Mouse (Mus musculus) G1E (cell line): Measurements from ENCODE around the gene Atp5f1.

Experiments
- CTCF ChIP-seq: IDR thresholded peaks from 2 replicates; pipeline ENCODE4 v1.5.1; 2012; ENCODE audit warnings: low read depth, low read length, inconsistent platforms, mixed read lengths
- GATA1 ChIP-seq: IDR thresholded peaks from 2 replicates; pipeline ENCODE4 v1.6.1; 2012; ENCODE audit warnings: borderline replicate concordance, low read length, inconsistent platforms, mixed read lengths
- GATA2 ChIP-seq: IDR thresholded peaks from 2 replicates; pipeline ENCODE4 v1.6.1; 2012; ENCODE audit warnings: low read depth, low read length, inconsistent platforms, borderline replicate concordance
- POLR2AphosphoS5 ChIP-seq: IDR thresholded peaks from 2 replicates; pipeline ENCODE4 v1.6.1; 2012; ENCODE audit warnings: low read depth, low read length, inconsistent platforms; ENCODE audit not compliant: insufficient replicate concordance
- TAL1 ChIP-seq: conservative IDR thresholded peaks from 2 replicates; pipeline ENCODE4 v1.6.1; 2012; ENCODE audit warnings: low read depth, low read length, inconsistent platforms, mixed read lengths

DNA sequence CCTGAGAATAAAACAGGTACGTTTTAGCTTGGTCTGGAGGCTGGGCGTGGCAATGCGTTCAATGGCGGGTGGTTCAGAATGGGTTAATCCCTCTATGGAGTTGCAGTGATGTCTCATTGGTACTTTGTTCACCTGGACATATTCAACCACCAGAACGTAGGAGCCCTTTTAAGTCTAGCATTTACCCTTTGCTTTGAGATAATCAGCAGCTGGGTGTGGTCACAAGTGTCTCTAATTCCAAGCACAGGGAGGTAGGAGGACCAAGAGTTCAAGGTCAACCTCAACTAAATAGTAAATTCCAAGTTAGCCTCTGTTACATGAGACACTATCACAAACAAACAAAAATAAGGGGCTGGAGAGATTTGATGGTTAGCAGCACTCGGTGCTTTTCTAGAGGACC is 31.1 kb downstream of the Atp5f1 start:
- no peak for TF ChIP-seq CTCF
- TF ChIP-seq TAL1, result no peak
- TF ChIP-seq GATA1, result no peak
- TF ChIP-seq POLR2AphosphoS5, result no peak
- TF ChIP-seq GATA2, result no peak
